Mouse (Mus musculus): ENCODE results near the gene Golga7b.

- TF ChIP-seq CTCF (IDR thresholded peaks at IDR 0.05; ENCODE audit: extremely low read depth, insufficient read depth, low read length): no peak
- TF ChIP-seq POLR2A (IDR thresholded peaks at IDR 0.05; ENCODE audit: extremely low read depth, insufficient read depth, low read length): no peak
These were observed 49.3 kb upstream of the Golga7b start for GRCm38 (mm10) chr19:42198026-42198425.

All from cortical plate, adult 2 months (tissue).